Mouse (Mus musculus) granulocyte monocyte progenitor cell, adult 5-6 weeks (primary cell): ENCODE data around the gene Sorcs2. TPM values are rescaled to one million over a fixed set of nuclear protein-coding genes. Genes with fewer than 3 reads are reported as not detected.

ENCODE experiments used
- ATAC-seq: replicated peaks from 2 replicates; pipeline ENCODE4 v1.8.0; 2016; ENCODE audit warnings: mild to moderate bottlenecking, moderate TSS enrichment, inconsistent platforms; ENCODE audit not compliant: poor library complexity, severe bottlenecking
- total RNA-seq, 2 experiments: library from RNA; stranded (forward) in 1 of 2; stranded (reverse) in 1 of 2; fragments of 200-712, 200-1000 nt in 1 of 2; fragments of >200 nt in 1 of 2; fragmentation: Nextera tagmentation in 1 of 2; gene quantifications; 2 replicates each; pipeline ENCODE4 v1.2.3; 2014 to 2017

Gene Sorcs2
- total RNA-seq, 2 experiments from 2014 or later, result not detected

DNA sequence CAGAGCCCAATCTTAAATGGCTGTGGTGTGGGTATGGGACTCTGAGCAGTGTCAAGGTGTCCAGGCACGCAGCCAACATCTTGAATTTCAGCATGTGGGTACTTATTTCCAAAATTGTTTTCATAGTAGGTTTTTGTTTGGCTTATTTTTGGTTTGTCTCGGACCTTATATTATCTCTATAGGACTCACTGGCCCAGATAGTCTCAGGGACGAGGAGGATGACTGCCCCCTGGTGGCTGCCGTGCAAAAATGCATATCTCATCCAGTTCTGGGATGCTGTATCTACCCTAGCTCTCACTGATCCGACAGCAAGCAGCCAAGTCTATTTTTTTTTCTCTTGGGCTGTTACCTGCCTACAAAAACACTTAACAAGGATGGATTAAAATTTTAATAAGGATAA is 422.3 kb downstream of the Sorcs2 start:
- peak; percentile 81 for ATAC-seq

DNA sequence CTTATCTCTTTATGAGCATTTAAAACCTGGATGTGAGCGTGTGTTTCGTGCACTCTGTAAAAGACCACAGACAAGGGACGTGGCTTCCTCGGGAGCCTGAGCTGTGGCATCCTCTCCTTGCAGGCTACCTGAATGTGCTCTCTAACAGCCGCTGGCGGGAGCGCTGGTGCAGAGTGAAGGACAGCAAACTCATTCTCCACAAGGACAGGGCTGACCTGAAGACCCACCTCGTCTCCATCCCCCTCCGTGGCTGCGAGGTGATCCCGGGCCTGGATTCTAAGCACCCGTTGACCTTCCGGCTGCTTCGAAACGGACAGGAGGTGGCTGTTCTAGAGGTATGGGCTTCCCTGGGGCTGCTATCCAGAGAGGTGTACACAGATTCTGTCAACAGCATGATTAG is 423.7 kb downstream of the Sorcs2 start:
- no peak for ATAC-seq

DNA sequence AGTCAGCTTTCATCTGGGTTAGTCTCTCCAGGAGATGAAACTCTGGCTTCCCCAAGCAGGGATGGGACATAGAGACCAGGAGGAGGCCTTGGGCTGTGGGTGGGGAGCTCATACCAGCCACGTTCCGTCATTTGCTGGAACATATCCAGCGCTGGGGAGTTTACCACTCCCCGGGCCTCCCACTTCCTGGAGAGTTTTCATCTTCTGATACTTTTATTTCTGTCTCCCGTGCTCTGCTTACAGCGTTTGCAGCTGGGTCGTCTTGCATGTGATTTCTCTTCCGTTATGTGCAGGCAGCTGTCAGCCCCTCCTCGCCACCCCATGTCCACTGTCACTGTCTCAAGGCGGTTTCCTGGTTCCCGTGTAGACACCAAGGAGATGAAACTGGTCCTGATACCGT is 424.1 kb downstream of the Sorcs2 start:
- ATAC-seq, result peak; percentile 18

DNA sequence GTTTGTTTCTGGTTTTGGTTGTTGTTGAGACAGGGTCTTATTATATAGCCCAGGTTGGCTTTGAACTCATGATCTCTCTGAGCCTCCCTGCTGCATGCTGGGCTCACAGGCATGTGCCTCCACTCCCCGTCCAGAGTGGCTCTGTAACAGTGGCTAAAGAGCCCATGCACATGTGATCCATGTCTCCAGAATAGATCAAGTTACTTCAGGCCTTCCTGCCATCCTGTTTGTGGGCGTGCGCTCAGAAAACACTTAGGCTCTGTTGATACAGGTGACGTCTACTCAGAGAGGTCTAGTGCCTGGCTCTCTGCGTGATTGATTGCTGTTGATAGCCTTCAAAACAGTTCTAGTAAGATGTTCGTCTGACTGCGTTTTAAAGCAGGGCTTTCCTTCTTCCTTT is 425.2 kb downstream of the Sorcs2 start:
- ATAC-seq, result no peak

DNA sequence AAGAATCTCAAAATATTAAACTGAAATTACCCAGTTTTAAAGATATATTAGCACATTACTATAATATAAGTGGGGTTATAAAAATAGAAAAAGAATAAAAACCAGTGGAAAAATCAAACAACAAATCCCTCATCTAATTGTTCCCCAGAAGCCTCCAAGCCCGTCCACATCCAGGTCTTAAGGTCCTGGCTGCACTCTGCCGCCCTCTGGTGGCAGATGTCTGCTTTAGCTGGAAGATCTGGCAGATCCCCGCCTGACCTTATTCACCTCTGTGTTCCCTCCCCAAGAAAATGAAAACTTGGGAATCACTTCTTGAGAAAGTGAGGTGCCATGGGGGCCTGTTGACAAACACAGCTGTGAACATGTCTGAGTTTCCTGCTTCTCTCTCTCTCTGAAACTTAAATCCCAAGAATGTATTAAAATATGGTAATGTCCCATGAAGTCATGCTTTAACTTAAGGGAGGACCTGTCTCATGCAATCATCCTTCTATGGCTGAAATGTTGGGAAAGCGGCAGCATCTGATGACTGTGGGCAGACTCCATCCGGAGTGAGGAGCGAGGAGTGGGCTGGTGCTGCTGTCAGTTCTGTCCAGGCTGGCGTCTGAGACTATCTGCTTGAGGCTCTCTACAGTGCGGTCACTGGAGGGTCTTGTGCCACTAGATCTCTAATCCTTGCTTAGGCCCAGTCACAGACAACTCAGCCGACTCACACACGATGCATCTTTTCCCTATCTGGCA is 425.9 kb downstream of the Sorcs2 start:
- 0 out of 2 replicates have a peak, but pooled peaks have one; percentile 59 for ATAC-seq

DNA sequence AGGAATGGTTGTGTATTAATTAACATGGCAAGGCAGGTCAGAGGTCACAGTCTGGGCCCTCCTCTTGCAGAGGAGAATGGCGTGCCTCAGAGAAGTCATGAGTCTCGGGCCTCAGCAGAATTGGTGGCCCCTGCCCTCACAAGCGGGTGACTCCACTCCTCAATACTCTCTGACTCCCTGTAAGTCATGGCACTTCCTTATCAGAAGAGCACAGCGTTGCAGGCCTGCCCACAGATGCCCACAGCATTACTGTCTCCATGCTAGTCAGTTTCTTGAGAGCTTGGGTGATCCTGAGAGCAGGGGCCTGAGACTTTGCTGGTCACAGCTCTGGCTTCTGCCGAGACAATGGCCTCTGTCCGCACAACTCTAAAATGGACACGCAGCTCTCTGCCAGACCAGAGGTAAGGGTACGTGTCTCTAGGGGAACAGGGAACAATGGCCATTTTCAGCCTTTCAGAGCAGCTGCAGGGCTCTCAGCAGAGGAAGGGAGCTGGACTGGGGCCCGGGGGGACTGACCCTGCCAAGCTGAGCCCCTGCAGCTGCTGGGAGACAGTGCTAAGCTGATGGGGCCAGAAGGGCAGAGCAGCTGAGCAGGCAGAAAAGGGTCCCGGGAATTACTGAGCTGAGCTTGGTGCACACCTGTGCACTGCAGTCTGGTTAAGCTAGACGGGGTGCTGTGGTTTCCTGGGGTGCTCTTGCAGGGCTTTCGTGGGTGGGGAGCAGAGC is 427.4 kb downstream of the Sorcs2 start:
- no peak for ATAC-seq

DNA sequence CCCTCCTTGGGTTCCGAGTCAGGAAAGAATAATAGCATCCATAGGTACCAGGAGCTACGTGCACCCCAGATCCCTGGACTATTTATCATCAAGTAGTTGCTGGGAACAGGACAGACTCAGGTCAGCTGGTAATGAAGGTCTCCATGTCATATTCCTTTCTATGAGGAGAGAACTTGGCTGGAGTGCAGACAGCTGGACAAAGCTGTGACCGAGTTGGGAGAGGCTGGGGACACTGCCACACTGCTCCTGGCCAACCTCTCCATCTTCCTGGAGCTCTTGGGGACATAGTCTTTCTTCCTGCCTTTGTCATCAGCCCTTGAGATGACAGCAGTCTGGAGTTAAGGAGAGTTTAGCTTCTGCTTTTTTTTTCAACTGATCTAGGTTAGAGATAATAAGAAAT is 428.1 kb downstream of the Sorcs2 start:
- no peak for ATAC-seq

Other genes starting within 250 kb of the Sorcs2 start
- not detected in 2 replicates for gene Psapl1, start 194.1 kb downstream of the Sorcs2 start, total RNA-seq (2014; fragmentation: Nextera tagmentation)
- not detected in 2 replicates for gene Psapl1, start 194.1 kb downstream of the Sorcs2 start, total RNA-seq (2017)
- gene Grpel1, start 66.9 kb upstream of the Sorcs2 start, total RNA-seq (2014; fragmentation: Nextera tagmentation), result 28.9 and 40.4 TPM in 2 replicates
- gene Grpel1, start 66.9 kb upstream of the Sorcs2 start, total RNA-seq (2017), result 35.6 and 37.9 TPM in 2 replicates
- 9.1 and 12.9 TPM in 2 replicates for gene Tada2b, start 86.1 kb upstream of the Sorcs2 start, total RNA-seq (2014; fragmentation: Nextera tagmentation)
- gene Tada2b, start 86.1 kb upstream of the Sorcs2 start, total RNA-seq (2017), result 12.1 and 14.5 TPM in 2 replicates
- not detected in 2 replicates for gene Ccdc96, start 86.4 kb upstream of the Sorcs2 start, total RNA-seq (2014; fragmentation: Nextera tagmentation)
- 0.43 TPM in 1 of 2 replicates, not detected in the other for gene Ccdc96, start 86.4 kb upstream of the Sorcs2 start, total RNA-seq (2017)
- 17.9 and 22.6 TPM in 2 replicates for gene Tbc1d14, start 195.1 kb upstream of the Sorcs2 start, total RNA-seq (2014; fragmentation: Nextera tagmentation)
- gene Tbc1d14, start 195.1 kb upstream of the Sorcs2 start, total RNA-seq (2017), result 7.2 and 8.7 TPM in 2 replicates